12 mouse cellular contexts compared by ENCODE assay signal in genomic region chr15:83998586-83998985, GRCm38 (mm10).
A peak's percentile ranks its signal among the peaks of the same experiment; 100 is the strongest.
DNase-seq lines count a peak whose midpoint lies in the region; ATAC-seq and TF ChIP-seq lines count a peak whose summit lies in the region.
"Had no signal": no experiment of that assay in that cellular context is flagged by ENCODE, and none has a peak within 500 bp of the region (broad histone marks: within the 10 kb centered on the region; RNA-seq: fewer than 3 reads in every experiment).

No protein-coding gene starts in this region.

- H3K4me3 ChIP-seq in kidney, embryonic 16.5 days (ENCODE audit: low read length), result no peak overlapping the region
- H3K4me3 ChIP-seq in kidney, adult 2 months (ENCODE audit: insufficient read depth, low read depth, low read length), result no peak overlapping the region
- no peak overlapping the region for H3K4me3 ChIP-seq in embryonic facial prominence, embryonic 12.5 days
- H3K4me3 ChIP-seq in forebrain, embryonic 15.5 days, result no peak overlapping the region
- H3K4me3 ChIP-seq in midbrain, embryonic 13.5 days (replicated peaks), result no peak overlapping the region; the same call in 1 of the 2 replicates
- H3K4me3 ChIP-seq: liver, embryonic 13.5 days had no signal

- no peak for DNase-seq in kidney, adult 2 months
- DNase-seq in T-cell, adult 2 months (ENCODE audit: low spot score), result no peak
- DNase-seq in spleen, postnatal 14 days (ENCODE audit: low spot score in 2 of 2), result no peak
- DNase-seq in yolk sac, embryonic 10.5 days (ENCODE audit: low spot score), result no peak
- DNase-seq: adrenal gland, postnatal 10 days; liver, embryonic 13.5 days; thymus, postnatal 36 days had no signal

- no peak for TF ChIP-seq POLR2A in kidney, adult 2 months (IDR thresholded peaks at IDR 0.05; ENCODE audit: low read depth, low read length)

- TF ChIP-seq CTCF in kidney, adult 2 months (conservative IDR thresholded peaks at IDR 0.05; ENCODE audit: insufficient read depth, insufficient read length, low read depth, low read length), result no peak

- 48% methylated on average over 7 of the region's 7 CpGs for WGBS in kidney, embryonic 16.5 days
- 50% methylated on average over 7 of the region's 7 CpGs for WGBS in kidney, adult 2 months
- whole genome bisulfite sequencing in embryonic facial prominence, embryonic 12.5 days, result 55% methylated on average over 7 of the region's 7 CpGs
- 39% methylated on average over 7 of the region's 7 CpGs for WGBS in forebrain, embryonic 15.5 days
- 37% methylated on average over 7 of the region's 7 CpGs for WGBS in midbrain, embryonic 13.5 days

- peak overlapping the region; percentile 24; the same call in 1 of the 2 replicates for H3K27ac ChIP-seq in kidney, embryonic 16.5 days (ENCODE audit: low read length)
- no peak overlapping the region for H3K27ac ChIP-seq in kidney, adult 2 months (ENCODE audit: insufficient read depth, low read depth, low read length)
- no peak overlapping the region for H3K27ac ChIP-seq in embryonic facial prominence, embryonic 12.5 days
- peak overlapping the region; percentile 98 for H3K27ac ChIP-seq in forebrain, embryonic 15.5 days (replicated peaks)
- no peak overlapping the region for H3K27ac ChIP-seq in midbrain, embryonic 13.5 days
- H3K27ac ChIP-seq: liver, embryonic 13.5 days had no signal

- no peaks in the 10 kb centered on the region for H3K36me3 ChIP-seq in kidney, embryonic 16.5 days (ENCODE audit: insufficient read depth, low read length)
- H3K36me3 ChIP-seq in kidney, adult 2 months (ENCODE audit: control insufficient read depth, insufficient read depth, low read length), result no peaks in the 10 kb centered on the region
- H3K36me3 ChIP-seq in embryonic facial prominence, embryonic 12.5 days, result no peaks in the 10 kb centered on the region
- no peaks in the 10 kb centered on the region for H3K36me3 ChIP-seq in forebrain, embryonic 15.5 days
- H3K36me3 ChIP-seq in midbrain, embryonic 13.5 days, result no peaks in the 10 kb centered on the region
- H3K36me3 ChIP-seq: liver, embryonic 13.5 days had no signal

- H3K4me2 ChIP-seq in kidney, embryonic 16.5 days (replicated peaks; ENCODE audit: low read depth, low read length), result peak overlapping the region; percentile 46; the same call in 1 of the 2 replicates
- H3K4me2 ChIP-seq in embryonic facial prominence, embryonic 12.5 days (replicated peaks), result peak overlapping the region; percentile 40
- peak overlapping the region; percentile 30 for H3K4me2 ChIP-seq in forebrain, embryonic 15.5 days (replicated peaks)
- H3K4me2 ChIP-seq in midbrain, embryonic 13.5 days (replicated peaks), result peak overlapping the region; percentile 48
- H3K4me2 ChIP-seq: liver, embryonic 13.5 days had no signal

- ATAC-seq in kidney, embryonic 16.5 days (ENCODE audit: low FRiP score, low TSS enrichment), result no peak
- ATAC-seq in embryonic facial prominence, embryonic 12.5 days (ENCODE audit: insufficient number of reproducible peaks, insufficient read depth, low FRiP score, low TSS enrichment), result no peak
- ATAC-seq in forebrain, embryonic 15.5 days (replicated peaks), result 0 out of 2 replicates have a peak, but pooled peaks have one; percentile 3
- peak; percentile 32; the same call in 1 of the 2 replicates for ATAC-seq in midbrain, embryonic 13.5 days
- ATAC-seq: CD4-positive, CD25-positive, alpha-beta regulatory T cell, adult 4 months had no signal

- 0 out of 2 replicates have a peak, but pooled peaks cover 6% of the 10 kb centered on the region for H3K27me3 ChIP-seq in kidney, embryonic 16.5 days (ENCODE audit: insufficient read depth, low read length)
- H3K27me3 ChIP-seq in kidney, adult 2 months (replicated peaks; ENCODE audit: control insufficient read depth, insufficient read depth, low read length), result no peaks in the 10 kb centered on the region
- H3K27me3 ChIP-seq in embryonic facial prominence, embryonic 12.5 days, result peaks cover 18% of the 10 kb centered on the region
- H3K27me3 ChIP-seq in forebrain, embryonic 15.5 days, result no peaks in the 10 kb centered on the region
- H3K27me3 ChIP-seq in midbrain, embryonic 13.5 days, result peaks cover 10% of the 10 kb centered on the region; the same call in 1 of the 2 replicates
- H3K27me3 ChIP-seq: liver, embryonic 13.5 days had no signal

- H3K9ac ChIP-seq in kidney, embryonic 16.5 days (replicated peaks; ENCODE audit: low read length), result no peak overlapping the region
- no peak overlapping the region for H3K9ac ChIP-seq in embryonic facial prominence, embryonic 12.5 days
- no peak overlapping the region for H3K9ac ChIP-seq in forebrain, embryonic 15.5 days (replicated peaks)
- H3K9ac ChIP-seq in midbrain, embryonic 13.5 days (replicated peaks), result peak overlapping the region; percentile 20; the same call in 1 of the 2 replicates
- H3K9ac ChIP-seq: liver, embryonic 13.5 days had no signal

- H3K9me3 ChIP-seq in kidney, embryonic 16.5 days (ENCODE audit: low read length), result no peaks in the 10 kb centered on the region
- H3K9me3 ChIP-seq in embryonic facial prominence, embryonic 12.5 days, result no peaks in the 10 kb centered on the region
- no peaks in the 10 kb centered on the region for H3K9me3 ChIP-seq in forebrain, embryonic 15.5 days
- no peaks in the 10 kb centered on the region for H3K9me3 ChIP-seq in midbrain, embryonic 13.5 days
- H3K9me3 ChIP-seq: liver, embryonic 13.5 days had no signal

- H3K4me1 ChIP-seq in kidney, embryonic 16.5 days (ENCODE audit: insufficient read depth, low read length), result peaks cover 10% of the 10 kb centered on the region; the same call in 1 of the 2 replicates
- H3K4me1 ChIP-seq in kidney, adult 2 months (ENCODE audit: control insufficient read depth, insufficient read depth, low read length), result no peaks in the 10 kb centered on the region
- H3K4me1 ChIP-seq in embryonic facial prominence, embryonic 12.5 days, result peaks cover 3% of the 10 kb centered on the region
- H3K4me1 ChIP-seq in forebrain, embryonic 15.5 days, result peaks cover 35% of the 10 kb centered on the region
- H3K4me1 ChIP-seq in midbrain, embryonic 13.5 days (replicated peaks), result peaks cover 16% of the 10 kb centered on the region
- H3K4me1 ChIP-seq: liver, embryonic 13.5 days had no signal

Comparison
In these comparisons a context has a peak if more than half of its experiments do, and no peak if none do; other contexts are left out.
1. H3K27ac ChIP-seq: peak in kidney, embryonic 16.5 days (single experiment) and forebrain, embryonic 15.5 days (single experiment); none in kidney, adult 2 months (single experiment), embryonic facial prominence, embryonic 12.5 days (single experiment) and midbrain, embryonic 13.5 days (single experiment).
2. ATAC-seq: peak in forebrain, embryonic 15.5 days (single experiment) and midbrain, embryonic 13.5 days (single experiment); none in kidney, embryonic 16.5 days (single experiment) and embryonic facial prominence, embryonic 12.5 days (single experiment).
3. Peak in every context shown above with its lines, with median percentiles within 50 percentile points of each other: H3K4me2 ChIP-seq.